Mouse (Mus musculus) layer of hippocampus, postnatal 14 days (tissue): ENCODE data around the gene Enho. TPM values are rescaled to one million over a fixed set of nuclear protein-coding genes. Genes with fewer than 3 reads are reported as not detected.
"Not testable (repeated sequence)": the region's sequence is repeated elsewhere in the genome, so short reads cannot be mapped to it uniquely, and the experiment has no call there.

Experiments
- DNase-seq, 2 experiments: peaks; one replicate each; pipeline ENCODE4 v3.0.0; 2021 to 2022; ENCODE audit warnings: low spot score in 2 of 2, mixed read lengths in 1 of 2
- long read RNA-seq, 2 experiments: library from polyadenylated mRNA; stranded (forward); transcript quantifications; one replicate each; pipeline ENCODE4 v2.0.0; 2021
- total RNA-seq, 2 experiments: library from RNA; stranded (reverse); gene quantifications; 2 replicates each; pipeline ENCODE4 v1.2.3; 2021

The Enho gene
- 10 to 100 TPM; 61.0 to 69.8 TPM for total RNA-seq
- long read RNA-seq, experiment 1, transcript Enho-201 (2 exons, 1,269 nt) = major isoform, 76 of 79 reads
- long read RNA-seq, experiment 1, partial matches to known transcripts = 0 of 79 reads
- long read RNA-seq, experiment 1, other reads (novel, unspliced or antisense) = 3 of 79 reads
- long read RNA-seq, experiment 2, transcript Enho-201 (2 exons, 1,269 nt) = major isoform, 149 of 159 reads
- long read RNA-seq, experiment 2, partial matches to known transcripts = 10 of 159 reads
- long read RNA-seq, experiment 2, other reads (novel, unspliced or antisense) = 0 of 159 reads

DNA sequence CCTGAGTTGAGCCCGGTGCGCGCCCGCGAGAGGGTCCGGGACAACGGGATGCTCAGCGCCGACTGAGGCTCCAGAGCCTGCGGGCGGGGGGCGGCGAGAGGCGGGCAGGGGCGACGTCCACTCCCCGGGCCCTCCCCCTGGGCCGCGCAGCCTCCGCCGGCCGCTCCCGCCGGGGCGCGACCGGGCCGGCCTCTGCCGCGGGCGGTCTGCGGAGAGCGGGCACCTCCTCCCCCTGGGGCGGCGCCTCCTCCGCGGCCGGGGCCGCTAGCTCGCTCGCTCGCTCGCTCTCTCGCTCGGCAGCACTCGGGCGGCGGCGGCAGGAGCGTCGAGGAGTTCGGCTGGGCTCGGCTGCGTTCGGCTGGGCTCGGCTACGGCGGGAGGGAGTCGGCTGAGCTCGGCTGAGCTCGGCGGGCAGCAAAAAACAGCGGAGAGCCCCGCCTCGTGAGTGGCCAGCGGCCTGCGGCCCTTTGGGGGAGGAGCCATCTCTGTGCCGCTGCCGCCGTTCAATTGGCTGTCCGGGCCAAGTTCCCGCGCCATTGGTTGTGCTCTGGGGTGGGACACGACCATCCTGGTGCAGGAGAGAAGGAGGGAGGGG lies at the start of gene Enho:
Enho (minus strand) TSS at position 412 of the 595 bp plus-strand sequence.
- peak; percentile 94 for DNase-seq

DNA sequence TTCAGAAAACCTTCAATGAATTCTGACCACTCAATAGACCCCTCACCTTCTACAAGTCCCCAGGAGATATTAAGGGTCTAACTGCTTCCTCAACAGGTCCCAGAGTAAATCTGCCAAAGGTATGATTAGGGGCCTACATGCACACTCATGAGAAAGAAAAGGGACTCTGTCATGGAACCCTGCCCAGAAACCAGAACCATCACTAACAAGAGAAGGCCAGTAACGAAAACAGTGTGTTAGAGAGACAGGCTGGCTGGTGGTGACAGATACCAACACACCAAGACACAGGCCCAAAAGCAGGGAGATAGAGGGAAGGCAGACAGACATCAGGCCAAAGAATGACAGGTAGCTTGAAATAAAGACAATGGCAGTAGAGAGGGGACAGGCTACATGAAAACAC lies 48.4 kb upstream of the Enho start:
- DNase-seq = not testable (repeated sequence)

DNA sequence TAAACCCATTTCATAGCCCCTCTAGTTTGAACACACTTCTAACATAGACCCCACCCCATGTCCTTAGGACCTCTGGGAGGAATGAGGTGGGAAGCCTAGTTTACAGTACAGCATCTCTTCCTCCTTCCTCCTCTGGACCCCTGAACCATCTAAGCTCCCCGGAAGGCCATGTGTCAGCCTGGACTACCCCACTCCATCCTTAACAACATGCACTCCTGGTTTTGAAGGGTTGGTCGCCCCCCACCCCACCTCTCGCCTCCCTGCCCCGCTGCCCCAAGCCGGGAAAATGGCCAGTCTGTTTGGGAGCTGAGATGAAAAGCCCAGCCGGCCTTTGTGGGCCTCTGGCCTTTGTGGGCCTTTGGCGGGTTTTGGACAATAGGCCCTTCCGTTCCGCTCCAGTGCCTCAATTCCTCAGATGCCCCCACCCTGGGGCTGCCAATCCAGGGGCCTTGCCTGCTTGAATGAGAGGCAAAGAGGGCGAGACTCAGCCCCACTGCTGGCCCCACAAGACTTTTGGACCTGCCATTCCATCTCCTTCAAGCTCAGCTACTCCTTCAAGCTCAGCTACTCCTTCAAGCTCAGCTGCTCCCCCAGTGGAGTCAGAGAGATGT lies 45.9 kb upstream of the Enho start:
- DNase-seq = not testable (repeated sequence)

DNA sequence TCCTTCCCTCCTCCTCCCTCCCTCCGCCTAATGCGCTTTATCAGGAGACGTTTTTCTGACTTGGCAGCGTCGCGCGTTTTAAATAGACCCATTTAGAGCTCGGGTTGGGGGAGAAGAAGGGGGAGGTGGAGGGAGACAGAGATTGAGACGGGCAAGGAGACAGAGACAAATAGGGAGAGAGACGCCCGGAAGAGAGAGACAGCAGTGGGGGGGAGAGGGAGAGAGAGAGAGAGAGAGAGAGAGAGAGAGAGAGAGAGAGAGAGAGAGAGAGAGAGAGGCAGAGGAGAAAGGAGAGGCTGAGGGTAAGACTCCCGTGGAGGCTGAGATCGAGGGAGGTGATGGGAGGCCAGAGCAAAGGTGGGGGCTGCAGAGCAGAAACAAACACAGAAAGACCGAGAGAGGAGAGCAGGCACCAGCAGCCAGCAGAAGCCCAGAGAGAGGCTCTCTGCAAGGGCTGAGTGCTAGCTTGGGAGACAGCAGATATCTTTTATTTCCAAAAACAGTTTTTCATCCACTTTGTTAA lies 44.9 kb upstream of the Enho start:
- not testable (repeated sequence) for DNase-seq

DNA sequence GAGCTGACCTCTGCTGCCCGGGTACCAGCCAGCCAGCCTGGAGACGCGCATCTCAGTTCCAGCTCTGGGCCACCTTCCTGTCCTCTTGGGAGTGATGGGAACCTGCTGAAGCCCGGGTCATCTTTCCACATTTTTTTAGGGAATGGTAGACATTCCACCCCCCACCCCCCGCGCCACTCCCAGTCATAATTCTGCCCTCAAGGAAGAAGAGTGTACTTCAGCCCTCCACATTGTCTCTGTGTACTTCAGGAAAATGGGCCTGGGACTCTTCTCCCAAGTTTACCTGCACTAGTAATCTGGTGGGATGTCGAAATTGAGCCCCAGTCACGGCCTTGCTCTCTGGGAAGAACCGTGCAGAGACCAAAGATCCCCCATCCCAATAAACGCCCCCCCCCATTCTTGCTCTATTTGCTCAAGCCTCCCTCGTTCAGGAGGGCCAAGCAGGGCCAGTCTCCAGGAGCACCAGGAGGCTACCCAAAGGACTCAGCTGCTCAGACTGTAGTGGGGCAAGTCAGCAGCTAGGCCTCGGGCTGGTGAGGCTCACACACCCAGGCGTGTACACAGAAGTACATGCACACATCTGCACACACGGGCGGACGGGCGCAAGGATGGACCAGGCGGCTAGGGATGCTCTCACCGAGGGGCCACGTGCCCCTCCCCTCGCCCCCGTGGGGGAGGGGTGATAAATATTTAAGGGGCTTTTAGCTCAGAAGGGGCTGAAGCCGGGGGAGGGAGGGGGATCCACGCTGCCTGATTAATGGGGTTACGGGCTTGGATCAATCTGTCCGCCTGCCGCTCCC lies 44.2 kb upstream of the Enho start:
- not testable (repeated sequence) for DNase-seq

DNA sequence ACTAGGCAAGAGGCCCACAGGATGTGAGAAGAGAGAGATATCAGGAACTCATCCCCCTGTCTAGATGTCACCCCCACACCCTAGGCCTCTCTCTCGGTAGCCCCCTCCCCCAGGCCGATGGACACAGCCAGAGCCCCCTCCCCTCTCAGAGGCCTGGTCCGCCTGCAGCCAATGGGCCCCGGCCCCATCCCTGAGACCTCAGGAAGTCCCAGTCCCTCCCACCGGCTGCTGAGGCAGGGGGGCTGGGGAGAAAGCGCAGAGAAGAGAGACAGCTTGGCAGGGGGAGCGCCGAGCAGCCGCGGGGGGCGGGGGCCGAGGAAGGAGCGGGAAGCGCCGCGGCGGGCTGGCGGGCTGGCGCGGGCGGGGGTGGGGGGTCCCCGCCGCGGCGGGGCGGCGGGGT lies 43.2 kb upstream of the Enho start:
- DNase-seq = not testable (repeated sequence)

DNA sequence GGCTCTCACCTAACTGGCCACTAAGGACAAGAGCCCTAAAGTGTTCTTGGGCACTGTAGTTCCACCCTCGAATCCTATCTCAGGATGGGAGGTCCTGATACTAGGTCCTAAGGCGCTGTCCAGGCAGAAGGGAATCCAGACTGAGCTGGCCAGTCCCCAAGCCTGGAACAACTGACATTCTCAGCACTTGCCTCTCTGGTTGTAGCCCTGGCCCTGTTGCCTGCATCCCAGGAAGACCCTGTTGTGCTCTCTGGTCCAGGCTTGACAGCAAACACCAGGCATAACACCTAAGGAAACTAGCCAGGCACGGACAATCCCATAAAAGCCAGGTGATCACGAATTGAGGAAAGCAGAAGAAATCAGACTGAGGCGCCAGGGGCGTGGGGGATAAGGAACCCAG lies 42.7 kb upstream of the Enho start:
- no peak for DNase-seq

DNA sequence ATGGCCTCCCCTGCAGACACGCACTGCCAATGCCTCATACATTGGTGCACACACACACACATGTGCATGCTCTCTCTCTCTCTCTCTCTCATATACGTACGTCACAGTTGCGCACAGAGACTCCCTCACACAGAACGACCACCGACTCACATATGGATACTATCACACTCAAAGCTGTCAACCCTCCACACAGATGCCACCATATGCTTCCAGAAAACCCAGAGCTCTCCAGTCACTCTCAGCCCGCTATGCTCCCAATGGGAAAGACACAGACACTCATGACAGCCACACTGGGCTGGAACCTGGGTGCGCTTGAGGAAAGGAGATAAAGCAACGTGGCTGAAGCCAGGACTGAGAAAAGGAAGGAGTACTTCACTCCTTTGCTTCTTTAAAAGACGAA lies 41.8 kb upstream of the Enho start:
- DNase-seq = no peak

DNA sequence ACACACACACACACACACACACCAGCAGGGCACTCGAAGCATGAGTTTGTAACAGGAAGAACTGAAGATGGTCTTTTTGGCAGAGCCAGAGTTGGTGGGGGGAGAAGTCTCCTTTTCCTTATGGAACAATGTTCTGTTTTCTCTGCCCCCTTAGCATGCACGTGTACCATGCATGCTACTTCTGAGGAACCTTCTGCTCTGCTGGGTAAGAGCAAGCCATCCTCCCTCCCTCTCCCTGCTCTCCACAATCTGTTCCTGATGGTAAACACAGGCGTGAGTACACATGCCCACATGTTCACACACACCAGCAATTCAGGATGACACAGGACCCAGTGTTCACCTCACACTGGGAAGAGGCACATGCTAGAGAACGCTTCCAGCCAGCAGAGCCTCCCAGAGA lies 41.1 kb upstream of the Enho start:
- DNase-seq = no peak

DNA sequence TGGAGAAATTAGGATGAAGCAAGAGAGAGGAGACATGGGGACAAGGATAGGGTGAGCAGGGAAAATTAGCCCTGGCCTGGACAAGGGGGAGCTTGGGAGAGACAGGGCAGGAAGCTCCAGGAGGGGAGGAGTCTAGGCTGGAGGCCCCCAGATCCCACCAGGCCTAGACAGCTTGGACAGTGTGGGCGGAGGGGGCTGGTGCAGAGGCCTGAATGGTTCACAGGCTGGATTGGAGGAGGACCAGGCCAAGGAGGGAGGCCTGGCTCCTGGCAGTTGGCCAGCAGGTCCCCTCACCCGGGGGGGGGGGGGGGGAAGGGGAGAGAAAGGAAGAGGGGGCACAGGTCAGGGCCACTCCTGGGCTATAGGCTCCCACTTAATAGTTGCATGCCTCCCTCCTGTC lies 39.2 kb upstream of the Enho start:
- no peak for DNase-seq

DNA sequence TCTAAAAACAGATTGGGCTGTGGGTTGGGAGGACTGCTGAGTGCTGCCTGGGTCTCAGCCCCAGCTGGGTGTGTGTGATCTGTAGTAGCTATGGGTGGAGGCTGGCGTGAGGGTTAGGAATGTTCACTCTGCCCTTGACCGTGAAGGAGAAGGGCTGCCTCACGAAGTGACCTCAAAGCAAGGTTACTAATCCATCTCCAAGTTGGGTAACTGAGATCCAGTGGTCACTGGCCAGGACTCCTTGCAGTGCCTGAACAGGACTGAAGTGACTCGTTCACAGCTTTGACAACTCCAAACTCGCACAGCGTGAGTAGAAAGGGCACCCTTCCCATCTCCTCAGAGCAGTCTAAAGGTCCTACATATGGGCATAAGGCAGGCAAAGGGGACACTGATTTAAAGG lies 38.7 kb upstream of the Enho start:
- no peak for DNase-seq

DNA sequence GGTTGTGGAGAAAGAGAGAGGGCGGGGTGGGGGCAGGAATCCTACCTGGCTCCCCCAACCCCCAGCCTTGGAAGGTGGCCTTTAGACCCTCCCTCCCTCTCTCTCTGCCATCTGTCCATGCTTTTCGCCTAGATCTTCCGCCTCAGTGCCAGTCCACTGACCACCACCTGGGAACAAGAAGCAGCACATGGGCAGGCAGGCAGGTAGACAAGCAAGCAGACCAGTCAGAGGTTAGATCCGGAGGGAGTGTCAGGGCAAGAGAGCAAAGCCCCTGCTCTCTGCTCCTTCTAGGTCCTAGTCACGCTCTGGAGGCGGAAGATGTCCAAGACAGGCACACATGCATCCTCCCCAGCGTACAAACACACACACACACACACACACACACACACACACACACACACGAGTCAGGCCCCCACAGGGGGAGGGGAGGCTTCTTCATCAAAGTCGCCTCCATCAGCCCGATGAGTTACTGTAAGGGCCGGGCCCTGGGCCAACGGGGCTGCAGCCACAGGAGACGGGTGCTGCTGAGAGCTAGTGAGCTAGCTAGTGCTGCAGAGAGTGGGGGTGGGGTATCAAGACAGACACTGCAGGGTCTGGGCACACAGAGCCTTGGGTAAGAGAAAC lies 37.0 kb upstream of the Enho start:
- no peak for DNase-seq

DNA sequence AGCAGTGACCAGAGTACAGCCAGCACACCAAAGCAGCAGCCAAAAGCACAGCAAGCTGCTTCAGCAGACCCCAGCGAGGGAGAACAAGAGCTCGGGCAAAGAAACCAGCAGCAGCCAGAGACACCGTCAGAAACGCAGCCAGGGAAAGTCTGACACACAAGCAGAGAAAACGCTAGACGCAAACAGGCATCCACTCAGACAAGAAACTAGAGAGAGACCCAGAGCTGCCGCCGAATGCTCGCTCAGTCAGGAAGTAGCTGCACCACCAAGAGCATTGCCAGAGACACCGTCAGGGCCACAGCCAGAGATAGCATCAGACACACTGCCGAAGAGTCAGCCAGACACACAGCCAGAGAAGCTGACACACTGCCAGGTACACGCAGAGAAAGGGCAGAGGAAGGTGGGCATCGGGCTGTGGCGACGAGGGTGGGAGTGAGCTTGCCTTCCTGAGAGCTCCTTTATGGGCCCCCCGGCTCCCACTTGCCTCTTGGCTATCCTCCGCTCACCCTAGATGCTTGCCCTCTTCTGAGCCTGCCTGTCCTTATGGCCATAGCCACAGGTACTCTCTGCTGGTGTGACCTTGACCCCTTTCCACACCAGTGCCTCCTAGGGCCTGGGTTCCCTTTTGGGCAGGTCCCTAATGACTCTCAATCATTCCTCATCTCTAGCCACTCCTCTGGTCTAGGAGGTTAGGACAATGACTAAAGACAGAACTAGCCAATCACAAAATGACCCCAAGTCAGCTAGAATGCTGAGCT lies 36.3 kb upstream of the Enho start:
- DNase-seq = no peak

DNA sequence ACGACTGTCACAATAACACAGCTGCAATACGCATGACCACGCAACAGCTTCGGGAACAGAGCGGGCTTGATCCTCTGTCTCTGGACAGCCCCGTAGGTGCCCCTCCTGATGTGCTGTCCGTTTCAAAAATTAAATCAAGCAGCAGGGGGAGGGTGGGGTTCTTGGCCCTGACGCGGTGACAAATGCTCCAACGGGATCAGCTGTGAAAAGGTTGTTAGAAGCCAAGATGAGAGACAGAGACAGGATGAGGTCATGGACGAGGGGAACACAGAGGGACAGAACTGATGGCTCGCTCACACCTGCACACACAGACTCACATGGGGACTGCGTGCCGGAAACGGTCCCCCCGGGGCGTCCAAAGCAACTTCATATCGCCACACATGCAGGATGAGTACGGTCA lies 33.1 kb upstream of the Enho start:
- DNase-seq = no peak

DNA sequence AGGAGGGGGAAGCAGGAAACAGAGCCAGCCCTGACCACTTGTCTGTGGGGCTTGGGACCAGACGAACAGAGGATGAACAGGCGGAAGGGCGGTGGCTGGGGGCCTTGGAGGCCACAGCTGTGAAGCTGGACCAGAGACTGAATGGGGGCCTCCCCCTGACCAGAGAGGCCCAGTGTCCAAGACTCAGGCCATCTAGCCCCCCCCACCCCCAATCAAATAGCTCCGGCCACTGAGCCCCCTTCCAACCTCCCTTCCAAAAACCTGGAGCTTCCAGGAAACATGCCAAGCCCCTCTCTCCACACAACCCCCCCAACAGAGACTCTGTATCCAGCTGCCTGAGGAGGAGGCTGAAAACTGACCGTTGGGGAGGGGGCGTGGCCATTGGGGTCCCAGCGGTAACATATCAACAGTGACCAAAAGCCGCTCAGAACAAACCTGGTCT lies 32.4 kb upstream of the Enho start:
- no peak for DNase-seq

DNA sequence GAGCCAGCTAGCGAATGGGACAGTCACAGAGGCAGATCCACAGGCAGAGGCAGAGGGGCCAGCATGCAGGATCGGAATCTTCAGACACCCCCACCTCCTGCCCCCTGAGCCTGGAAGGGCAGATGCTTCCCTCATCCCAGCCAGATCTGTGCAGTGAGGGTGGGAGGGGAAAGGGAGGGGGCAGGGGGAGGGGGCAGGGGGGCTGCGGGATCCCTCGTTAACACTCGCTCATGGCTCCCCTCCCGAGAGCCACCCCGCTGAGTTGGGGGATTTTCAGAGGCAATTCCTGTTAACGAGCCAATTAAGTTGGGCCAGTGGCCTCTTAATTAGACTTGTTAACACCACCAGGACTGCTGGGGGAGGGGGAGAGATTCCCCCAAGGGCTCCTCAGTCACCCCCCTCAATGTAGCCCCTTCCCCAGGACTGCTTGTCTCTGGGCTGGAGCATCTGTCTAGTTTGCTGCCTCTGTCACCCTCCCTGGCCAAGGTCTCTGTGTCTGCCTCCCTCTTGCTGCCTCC lies 31.9 kb upstream of the Enho start:
- no peak for DNase-seq

DNA sequence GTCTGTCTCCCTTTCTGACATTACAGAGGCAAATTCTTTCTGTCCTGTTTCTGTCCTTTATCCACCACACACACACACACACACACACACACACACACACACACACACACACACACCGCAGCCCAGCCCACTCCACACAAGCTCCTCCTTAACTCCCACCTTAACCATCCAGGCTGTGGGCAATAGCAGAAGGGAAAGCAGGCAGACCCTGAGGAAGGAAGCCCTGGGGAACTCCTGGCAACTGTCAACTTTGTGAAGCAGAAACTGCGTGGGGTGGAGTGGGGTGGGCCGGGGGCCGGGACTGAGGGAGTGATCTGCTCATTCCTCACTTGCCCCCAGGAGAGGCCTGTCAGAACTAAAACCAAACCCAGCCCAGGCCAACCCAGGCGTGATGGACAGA lies 31.4 kb upstream of the Enho start:
- DNase-seq = no peak

DNA sequence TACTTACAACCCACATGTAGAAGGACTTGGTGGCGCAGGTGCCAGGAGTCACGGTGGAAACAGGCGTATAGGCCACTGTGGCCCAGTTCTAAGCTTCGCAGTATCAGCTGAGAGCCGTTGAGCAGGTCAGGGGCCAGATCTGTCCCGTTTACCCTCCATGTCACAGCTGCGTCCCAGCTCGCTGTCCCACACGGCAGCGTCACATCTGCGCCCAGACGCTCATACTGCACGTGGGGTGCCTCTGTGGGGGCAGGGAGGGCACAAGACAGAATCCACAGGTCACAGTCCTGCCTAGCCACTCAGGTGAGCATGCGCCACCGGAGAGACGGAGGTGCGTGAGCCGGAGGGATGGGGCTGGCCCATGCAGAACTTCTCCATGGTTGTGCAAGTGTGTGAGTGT lies 30.7 kb upstream of the Enho start:
- DNase-seq = no peak

DNA sequence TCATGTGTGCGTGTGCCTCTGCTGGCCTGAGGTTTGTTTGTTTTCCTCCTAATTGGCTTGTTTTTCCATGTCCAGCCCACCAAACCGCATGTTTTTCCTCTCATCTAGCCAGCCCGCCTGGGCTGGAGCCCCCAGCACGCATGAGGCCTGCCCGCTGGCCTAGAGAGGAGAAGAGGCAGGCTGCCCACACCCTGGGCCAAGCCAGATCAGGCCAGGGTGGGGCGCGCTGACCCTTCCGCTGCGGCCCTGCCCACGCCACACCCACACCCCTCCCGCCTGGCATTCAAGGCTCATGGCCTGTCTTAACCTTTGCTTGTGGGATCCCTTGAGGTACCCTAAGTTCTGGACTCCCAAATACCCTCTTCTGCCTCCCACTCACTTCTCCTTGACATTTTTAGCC lies 26.5 kb upstream of the Enho start:
- no peak for DNase-seq

DNA sequence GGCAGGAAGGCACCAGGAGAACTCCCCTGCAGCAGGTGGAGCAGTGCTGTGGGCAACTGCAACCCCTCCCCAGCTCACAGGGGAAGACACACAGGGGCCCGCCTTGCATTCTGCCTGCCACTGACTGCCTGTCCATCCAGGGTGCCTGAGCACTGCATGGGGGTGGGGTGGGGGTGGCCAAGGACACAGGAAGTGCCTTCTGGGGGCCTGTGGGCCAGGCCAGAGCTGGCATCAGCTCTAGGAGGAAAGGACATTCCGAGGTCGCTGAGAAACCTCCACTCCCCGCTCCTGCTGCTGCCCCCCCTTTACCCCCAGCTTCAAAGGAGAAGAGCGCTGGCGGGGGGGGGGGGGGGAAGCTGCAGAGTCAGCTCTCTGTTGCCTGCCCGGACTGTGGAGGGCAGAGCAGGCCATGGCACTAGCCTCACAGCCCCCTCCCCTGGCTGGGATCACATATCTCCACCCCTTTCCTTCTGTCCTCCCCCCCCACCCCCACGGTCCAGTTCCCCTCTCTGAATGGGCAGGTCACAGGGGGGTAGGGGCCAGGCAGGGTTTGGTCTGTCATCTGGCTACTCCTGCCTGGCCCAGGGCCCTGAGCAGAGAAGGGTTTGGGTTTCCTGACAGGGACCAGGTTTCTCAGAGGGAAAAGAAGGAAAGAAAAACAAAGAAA lies 25.0 kb upstream of the Enho start:
- no peak for DNase-seq
